ENCODE assay signal across 10 mouse cellular contexts in the genomic region with DNA sequence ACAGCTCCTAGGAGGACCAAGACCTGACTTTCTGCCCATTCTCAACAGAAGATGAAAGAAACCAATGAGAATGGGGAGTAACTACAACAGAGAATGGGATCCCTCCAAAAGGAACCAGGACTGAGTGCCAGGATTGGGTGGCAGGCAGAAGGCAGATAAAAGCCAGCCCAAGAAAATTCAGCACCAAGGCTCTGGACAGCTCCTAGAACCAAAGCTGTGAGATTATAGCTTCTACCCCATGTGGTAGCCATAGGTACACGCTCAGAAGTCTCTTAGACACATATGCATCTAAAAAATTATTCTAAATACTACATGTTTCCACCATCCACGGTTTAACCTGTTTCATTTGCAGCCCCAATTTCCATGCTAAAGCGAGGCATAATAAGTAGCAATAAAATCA.
DNase-seq lines count a peak whose midpoint lies in the region; TF ChIP-seq lines count a peak whose summit lies in the region.
"Had no signal": no experiment of that assay in that cellular context is flagged by ENCODE, and none has a peak within 500 bp of the region (broad histone marks: within the 10 kb centered on the region; RNA-seq: fewer than 3 reads in every experiment).

No protein-coding gene starts in this region.

- peak; percentile 2 for DNase-seq in kidney, adult 9 months
- no peak for DNase-seq in kidney, adult 8-10 months
- peak; percentile 38 for DNase-seq in ES-E14 (ENCODE audit: low read depth, low spot score)
- DNase-seq in R1 (ENCODE audit: low read depth, low spot score), result peak; percentile 54
- DNase-seq in kidney, postnatal 36 days, result peak; percentile 0 to 56
- DNase-seq in layer of hippocampus, adult 2 months (ENCODE audit: low spot score in 2 of 2), result no peak
- no peak for DNase-seq in cerebellum, adult 2 months
- DNase-seq: cerebellum, postnatal 36 days had no signal

- H3K4me1 ChIP-seq in ES-E14 (ENCODE audit: control insufficient read depth in 2 of 2, insufficient read depth in 2 of 2, low read length in 2 of 2, poor library complexity in 1 of 2), result no peaks in the 10 kb centered on the region
- peaks cover 4% of the 10 kb centered on the region; the same call in 1 of the 2 replicates for H3K4me1 ChIP-seq in cerebellum, adult 2 months (ENCODE audit: control insufficient read depth, insufficient read depth, low read length)
- H3K4me1 ChIP-seq: neural tube, embryonic 13.5 days had no signal

- no peak overlapping the region for H3K27ac ChIP-seq in ES-E14 (ENCODE audit: insufficient read depth, low read depth, low read length, poor library complexity, severe bottlenecking)
- no peak overlapping the region for H3K27ac ChIP-seq in layer of hippocampus, adult 2 months
- no peak overlapping the region for H3K27ac ChIP-seq in cerebellum, adult 2 months (ENCODE audit: insufficient read depth, low read length)
- H3K27ac ChIP-seq: liver, embryonic 14.5 days; neural tube, embryonic 13.5 days had no signal

- H3K27me3 ChIP-seq in cerebellum, adult 2 months (ENCODE audit: control insufficient read depth, insufficient read depth, low read length), result no peaks in the 10 kb centered on the region
- H3K27me3 ChIP-seq: neural tube, embryonic 13.5 days had no signal

- TF ChIP-seq CTCF in layer of hippocampus, adult 2 months (conservative IDR thresholded peaks at IDR 0.05), result no peak
- TF ChIP-seq CTCF in cerebellum, adult 2 months (IDR thresholded peaks at IDR 0.05; ENCODE audit: borderline replicate concordance, insufficient read depth, low read depth, low read length), result no peak

- 76% methylated on average over 3 of the region's 3 CpGs for WGBS in cerebellum, adult 2 months

- H3K9me3 ChIP-seq in ES-E14 (ENCODE audit: control insufficient read depth, insufficient read depth, low read depth, low read length), result no peaks in the 10 kb centered on the region

- in situ Hi-C loops in ES-E14 (cut with MboI; ENCODE audit: low sequenced_read_pairs in 2 of 2, unreplicated experiment in 2 of 2), result no loop called here

- no peaks in the 10 kb centered on the region for H3K36me3 ChIP-seq in ES-E14 (ENCODE audit: control insufficient read depth, insufficient read depth, low read length, poor library complexity, severe bottlenecking)
- H3K36me3 ChIP-seq: neural tube, embryonic 13.5 days had no signal

- no peak overlapping the region for H3K4me3 ChIP-seq in ES-E14 (ENCODE audit: insufficient read depth in 1 of 2, low read depth in 1 of 2, low read length in 2 of 2, poor library complexity in 1 of 2, severe bottlenecking in 1 of 2)
- H3K4me3 ChIP-seq in layer of hippocampus, adult 2 months, result no peak overlapping the region
- H3K4me3 ChIP-seq in cerebellum, adult 2 months (replicated peaks; ENCODE audit: insufficient read depth, low read depth, low read length), result no peak overlapping the region
- H3K4me3 ChIP-seq: neural tube, embryonic 13.5 days had no signal

- no peak overlapping the region for H3K9ac ChIP-seq in ES-E14 (ENCODE audit: insufficient read depth, low read depth, low read length, poor library complexity, severe bottlenecking)
- H3K9ac ChIP-seq: liver, embryonic 14.5 days; neural tube, embryonic 13.5 days had no signal

- no peak for TF ChIP-seq POLR2A in cerebellum, adult 2 months (IDR thresholded peaks at IDR 0.05; ENCODE audit: borderline replicate concordance, insufficient read depth, low read length)

TF ChIP-seq in ES-E14, 5 proteins besides CTCF, POLR2A, EP300 and RAD21:
- no peak for TF ChIP-seq HCFC1 (IDR thresholded peaks at IDR 0.05; ENCODE audit: borderline replicate concordance, insufficient read depth, low read length)
- no peak for TF ChIP-seq MAFK (IDR thresholded peaks at IDR 0.05; ENCODE audit: insufficient read depth, low read depth, low read length)
- no peak for TF ChIP-seq ZC3H11A (IDR thresholded peaks at IDR 0.05; ENCODE audit: borderline replicate concordance, low read depth, low read length)
- TF ChIP-seq CHD2 (IDR thresholded peaks at IDR 0.05; ENCODE audit: low read depth, low read length), result no peak
- no peak for TF ChIP-seq ZNF384 (IDR thresholded peaks at IDR 0.05; ENCODE audit: low read depth, low read length)

Comparison
In these comparisons a context has a peak if more than half of its experiments do, and no peak if none do; other contexts are left out.
1. DNase-seq: peak in kidney, adult 9 months (single experiment), ES-E14 (single experiment), R1 (single experiment) and kidney, postnatal 36 days (2 of 2); none in kidney, adult 8-10 months (0 of 2), layer of hippocampus, adult 2 months (0 of 2) and cerebellum, adult 2 months (0 of 2).